Mouse (Mus musculus): ENCODE results near the gene Tfcp2l1. TPM values are rescaled to one million over a fixed set of nuclear protein-coding genes. Genes with fewer than 3 reads are reported as not detected.

Tfcp2l1 gene
- total and polyA plus RNA-seq, 3 experiments = 0.03 to 0.08 (median 0.04) TPM

DNA sequence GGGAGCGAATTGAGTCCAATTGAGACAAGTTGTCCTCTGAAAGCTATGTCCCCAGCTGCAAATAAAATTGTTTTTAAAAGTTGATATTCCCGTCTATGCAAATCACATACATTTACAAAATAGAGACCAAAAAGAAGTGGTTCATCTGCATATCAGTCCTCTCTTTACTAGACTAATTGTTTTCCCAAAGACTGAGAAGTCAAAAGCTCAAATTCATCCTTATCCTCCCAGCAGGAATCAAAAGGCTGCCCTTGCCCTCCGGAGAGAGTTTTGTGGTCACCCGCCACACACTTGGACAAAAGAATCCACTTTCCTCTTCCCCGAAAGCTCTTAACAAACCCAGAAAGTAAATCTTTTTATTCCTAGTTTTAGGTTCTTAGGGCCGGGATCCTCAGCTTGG lies 2.3 kb upstream of the Tfcp2l1 start:
- Histone ChIP-seq H3K4me2 (ENCODE audit: insufficient read depth, low read depth, poor library complexity, severe bottlenecking) (no peak overlapping the region), H3K9me3 (replicated peaks; ENCODE audit: low read length) (no peaks in the 10 kb centered on the region), H3K27me3 (replicated peaks) (peaks cover 46% of the 10 kb centered on the region), H3K4me1 (ENCODE audit: control insufficient read depth in 1 of 2, insufficient read depth in 2 of 2) (peaks cover 0 to 17% of the 10 kb centered on the region in 2 experiments; a peak in 2 of 4 replicates), H3K27ac (ENCODE audit: insufficient read depth, low read depth) (no peak overlapping the region), H3K36me3 (replicated peaks in 1 of 2; ENCODE audit: control insufficient read depth in 1 of 2, insufficient read depth in 1 of 2, low read length in 1 of 2) (no peaks in the 10 kb centered on the region), H3K9ac (ENCODE audit: insufficient read depth, low read depth) (no peak overlapping the region), H3K4me3 (replicated peaks in 1 of 3; ENCODE audit: low read depth in 2 of 3, low read length in 2 of 3, poor library complexity in 1 of 3) (no peak overlapping the region), H3K79me2 (replicated peaks; ENCODE audit: control insufficient read depth, extremely low read depth, insufficient read depth, poor library complexity, severe bottlenecking) (no peaks in the 10 kb centered on the region)
- dilution Hi-C loops (cut with MboI; ENCODE audit: extremely low pct_ligation_motif_present, extremely low pct_unique_long_range_greater_than_20kb, low sequenced_read_pairs) (no loop called here), in situ Hi-C loops (cut with MboI; ENCODE audit: low pct_ligation_motif_present, low pct_unique_long_range_greater_than_20kb, low sequenced_read_pairs) (no loop called here)
- no peak for DNase-seq (ENCODE audit: extremely low read depth)
- TF ChIP-seq TBP (conservative IDR thresholded peaks at IDR 0.05; ENCODE audit: low read depth, low read length) = no peak
- no peak for TF ChIP-seq JUND (conservative IDR thresholded peaks at IDR 0.05; ENCODE audit: low read depth, low read length)
- TF ChIP-seq JUN (IDR thresholded peaks at IDR 0.05; ENCODE audit: insufficient read depth, low read depth, low read length) = no peak

DNA sequence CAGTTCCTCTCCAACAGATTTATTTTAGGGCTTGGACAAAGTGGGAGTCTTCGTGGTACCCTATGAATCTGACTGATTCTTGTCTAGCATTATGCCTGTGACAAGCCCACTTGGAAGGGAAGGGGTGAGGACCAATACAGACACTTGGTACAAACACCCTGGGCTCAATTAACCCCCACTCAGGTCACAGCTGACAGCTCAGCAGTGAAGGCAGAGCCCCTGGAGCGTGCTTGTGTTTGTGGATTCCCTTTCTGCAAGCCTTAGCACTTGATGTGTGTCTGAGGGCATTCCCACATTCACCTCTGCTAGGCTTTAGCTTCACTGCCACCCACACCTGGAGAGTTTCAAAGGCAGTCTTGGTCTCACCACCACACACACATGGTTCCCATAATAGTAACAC lies 1.8 kb upstream of the Tfcp2l1 start:
- Histone ChIP-seq H3K4me1 (ENCODE audit: control insufficient read depth in 1 of 2, insufficient read depth in 2 of 2) (peaks cover 0 to 17% of the 10 kb centered on the region in 2 experiments; a peak in 2 of 4 replicates), H3K4me3 (replicated peaks in 1 of 3; ENCODE audit: low read depth in 2 of 3, low read length in 2 of 3, poor library complexity in 1 of 3) (no peak overlapping the region), H3K27ac (ENCODE audit: insufficient read depth, low read depth) (no peak overlapping the region), H3K4me2 (ENCODE audit: insufficient read depth, low read depth, poor library complexity, severe bottlenecking) (no peak overlapping the region), H3K9ac (ENCODE audit: insufficient read depth, low read depth) (no peak overlapping the region), H3K9me3 (replicated peaks; ENCODE audit: low read length) (no peaks in the 10 kb centered on the region), H3K27me3 (replicated peaks) (peaks cover 50% of the 10 kb centered on the region), H3K36me3 (replicated peaks in 1 of 2; ENCODE audit: control insufficient read depth in 1 of 2, insufficient read depth in 1 of 2, low read length in 1 of 2) (no peaks in the 10 kb centered on the region), H3K79me2 (replicated peaks; ENCODE audit: control insufficient read depth, extremely low read depth, insufficient read depth, poor library complexity, severe bottlenecking) (no peaks in the 10 kb centered on the region)
- TF ChIP-seq USF2 (conservative IDR thresholded peaks at IDR 0.05; ENCODE audit: low read depth, low read length) = no peak
- no peak for TF ChIP-seq MXI1 (IDR thresholded peaks at IDR 0.05; ENCODE audit: low read depth, low read length)
- no peak for TF ChIP-seq BHLHE40 (IDR thresholded peaks at IDR 0.05; ENCODE audit: low read depth, low read length)
- no peak for TF ChIP-seq KAT2A (IDR thresholded peaks at IDR 0.05; ENCODE audit: insufficient replicate concordance, low read length)
- no peak for TF ChIP-seq ZC3H11A (IDR thresholded peaks at IDR 0.05; ENCODE audit: low read depth, low read length)
- TF ChIP-seq NELFE (IDR thresholded peaks at IDR 0.05; ENCODE audit: low read depth, low read length) = no peak
- no peak for TF ChIP-seq ELF1 (IDR thresholded peaks at IDR 0.05; ENCODE audit: low read depth, low read length)
- no peak for TF ChIP-seq NRF1 (IDR thresholded peaks at IDR 0.05; ENCODE audit: low read depth, low read length)
- TF ChIP-seq CTCF (conservative IDR thresholded peaks at IDR 0.05 in 1 of 2, IDR thresholded peaks at IDR 0.05 in 1 of 2; ENCODE audit: low read depth in 2 of 2, low read length in 2 of 2) = no peak
- no peak for TF ChIP-seq MEF2A (IDR thresholded peaks at IDR 0.05; ENCODE audit: borderline replicate concordance, low read depth, low read length)
- no peak for TF ChIP-seq MYC (IDR thresholded peaks at IDR 0.05; ENCODE audit: low read depth, low read length)
- in situ Hi-C loops (cut with MboI; ENCODE audit: low pct_ligation_motif_present, low pct_unique_long_range_greater_than_20kb, low sequenced_read_pairs) (no loop called here), dilution Hi-C loops (cut with MboI; ENCODE audit: extremely low pct_ligation_motif_present, extremely low pct_unique_long_range_greater_than_20kb, low sequenced_read_pairs) (no loop called here)
- DNase-seq (ENCODE audit: extremely low read depth) = no peak

DNA sequence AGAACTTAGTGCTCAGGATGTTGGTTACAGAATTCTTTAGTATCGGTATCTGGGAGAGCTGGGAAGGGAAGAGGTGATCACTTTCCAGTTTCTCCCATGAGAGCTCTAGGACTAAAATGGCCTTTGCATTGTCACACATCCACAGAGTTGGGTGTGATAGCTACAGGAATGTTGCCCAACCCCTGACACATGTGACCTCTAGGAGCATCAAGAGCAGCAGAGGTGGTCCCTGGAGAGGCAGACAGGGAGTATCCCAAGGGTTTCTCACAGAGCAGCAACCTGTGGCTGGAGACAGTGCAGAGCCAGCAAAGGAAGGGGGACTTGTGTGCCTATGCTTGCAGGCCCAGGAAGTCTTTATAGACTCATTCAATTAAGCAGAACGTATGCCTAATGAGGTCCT lies 1.3 kb upstream of the Tfcp2l1 start:
- dilution Hi-C loops (cut with MboI; ENCODE audit: extremely low pct_ligation_motif_present, extremely low pct_unique_long_range_greater_than_20kb, low sequenced_read_pairs) = no loop called here
- H3K27ac ChIP-seq (ENCODE audit: insufficient read depth, low read depth) = no peak overlapping the region
- TF ChIP-seq MAZ (IDR thresholded peaks at IDR 0.05; ENCODE audit: low read depth, low read length) (no peak), ELF1 (IDR thresholded peaks at IDR 0.05; ENCODE audit: low read depth, low read length) (no peak), JUND (conservative IDR thresholded peaks at IDR 0.05; ENCODE audit: low read depth, low read length) (no peak), MYC (IDR thresholded peaks at IDR 0.05; ENCODE audit: low read depth, low read length) (no peak), UBTF (IDR thresholded peaks at IDR 0.05; ENCODE audit: low read depth, low read length) (no peak), BHLHE40 (IDR thresholded peaks at IDR 0.05; ENCODE audit: low read depth, low read length) (no peak), TCF12 (IDR thresholded peaks at IDR 0.05; ENCODE audit: low read depth, low read length) (no peak), IRF4 (IDR thresholded peaks at IDR 0.05; ENCODE audit: low read depth, low read length) (no peak), JUN (IDR thresholded peaks at IDR 0.05; ENCODE audit: insufficient read depth, low read depth, low read length) (no peak), NELFE (IDR thresholded peaks at IDR 0.05; ENCODE audit: low read depth, low read length) (no peak), ZNF384 (IDR thresholded peaks at IDR 0.05; ENCODE audit: low read depth, low read length) (no peak), CHD1 (IDR thresholded peaks at IDR 0.05; ENCODE audit: low read depth, low read length) (no peak), CTCF (conservative IDR thresholded peaks at IDR 0.05 in 1 of 2, IDR thresholded peaks at IDR 0.05 in 1 of 2; ENCODE audit: low read depth in 2 of 2, low read length in 2 of 2) (no peak), MAFK (IDR thresholded peaks at IDR 0.05; ENCODE audit: insufficient replicate concordance, low read length) (no peak), USF1 (IDR thresholded peaks at IDR 0.05; ENCODE audit: low read depth, low read length) (no peak), ZKSCAN1 (IDR thresholded peaks at IDR 0.05; ENCODE audit: borderline replicate concordance, low read depth, low read length) (no peak), TBP (conservative IDR thresholded peaks at IDR 0.05; ENCODE audit: low read depth, low read length) (no peak)

More for the DNA sequence above, 1.3 kb upstream of the Tfcp2l1 start:
- no peaks in the 10 kb centered on the region for H3K9me3 ChIP-seq (replicated peaks; ENCODE audit: low read length)
- peaks cover 50% of the 10 kb centered on the region for H3K27me3 ChIP-seq (replicated peaks)
- no peak overlapping the region for H3K4me2 ChIP-seq (ENCODE audit: insufficient read depth, low read depth, poor library complexity, severe bottlenecking)
- no peaks in the 10 kb centered on the region for H3K36me3 ChIP-seq (replicated peaks in 1 of 2; ENCODE audit: control insufficient read depth in 1 of 2, insufficient read depth in 1 of 2, low read length in 1 of 2)
- H3K9ac ChIP-seq (ENCODE audit: insufficient read depth, low read depth) = no peak overlapping the region
- in situ Hi-C loops (cut with MboI; ENCODE audit: low pct_ligation_motif_present, low pct_unique_long_range_greater_than_20kb, low sequenced_read_pairs) = no loop called here
- H3K4me3 ChIP-seq (replicated peaks in 1 of 3; ENCODE audit: low read depth in 2 of 3, low read length in 2 of 3, poor library complexity in 1 of 3) = no peak overlapping the region
- DNase-seq (ENCODE audit: extremely low read depth) = no peak
- peaks cover 0 to 17% of the 10 kb centered on the region in 2 experiments; a peak in 2 of 4 replicates for H3K4me1 ChIP-seq (ENCODE audit: control insufficient read depth in 1 of 2, insufficient read depth in 2 of 2)
- H3K79me2 ChIP-seq (replicated peaks; ENCODE audit: control insufficient read depth, extremely low read depth, insufficient read depth, poor library complexity, severe bottlenecking) = no peaks in the 10 kb centered on the region

Data from CH12.LX (cell line).